Mouse (Mus musculus) embryonic facial prominence, embryonic 15.5 days (tissue): ENCODE data around the gene Ugt1a1. TPM values are rescaled to one million over a fixed set of nuclear protein-coding genes. Genes with fewer than 3 reads are reported as not detected.
A peak's percentile ranks its signal among the peaks of the same experiment; 100 is the strongest.

Experiments used
- ATAC-seq: fragments of 200-750 bp; cut with Nextera tagmentation; 2 replicates; pipeline ENCODE4 v1.8.0; 2017; ENCODE audit warnings: low read depth, moderate TSS enrichment; ENCODE audit not compliant: insufficient number of reproducible peaks, low FRiP score, low TSS enrichment
- H3K27ac ChIP-seq: fragments of 300-500 bp; sonication (generic); replicated peaks from 2 replicates; pipeline ENCODE4 v1.5.1; 2015; ENCODE audit warnings: mild to moderate bottlenecking, inconsistent platforms
- H3K27me3 ChIP-seq: fragments of 300-500 bp; sonication (generic); 2 replicates; pipeline ENCODE4 v1.6.1; 2015; ENCODE audit warnings: inconsistent platforms
- H3K36me3 ChIP-seq: fragments of 300-500 bp; sonication (generic); 2 replicates; pipeline ENCODE4 v1.6.1; 2015; ENCODE audit warnings: mild to moderate bottlenecking, inconsistent platforms
- H3K4me1 ChIP-seq: fragments of 300-500 bp; sonication (generic); 2 replicates; pipeline ENCODE4 v1.6.1; 2015; ENCODE audit warnings: inconsistent platforms
- H3K4me2 ChIP-seq: fragments of 300-500 bp; sonication (generic); replicated peaks from 2 replicates; pipeline ENCODE4 v1.6.1; 2015; ENCODE audit warnings: mild to moderate bottlenecking, inconsistent platforms
- H3K4me3 ChIP-seq: fragments of 300-500 bp; sonication (generic); replicated peaks from 2 replicates; pipeline ENCODE4 v1.5.1; 2015; ENCODE audit warnings: mild to moderate bottlenecking, inconsistent platforms
- H3K9ac ChIP-seq: fragments of 300-500 bp; sonication (generic); 2 replicates; pipeline ENCODE4 v1.6.1; 2015; ENCODE audit warnings: inconsistent platforms
- H3K9me3 ChIP-seq: fragments of 300-500 bp; sonication (generic); replicated peaks from 2 replicates; pipeline ENCODE4 v1.6.1; 2016; ENCODE audit warnings: inconsistent platforms
- WGBS: fragments of 180-500 bp; shearing (Covaris S2); methylation state at CpG from one replicate; pipeline ENCODE4 v1.1.7; 2015; 5-methylcytosine and 5-hydroxymethylcytosine counted together
- polyA plus RNA-seq: library from polyadenylated mRNA; unstranded; fragments of >200 nt; fragmentation: Nextera tagmentation; extraction: Ambion mirVana; gene quantifications from 2 replicates; pipeline ENCODE4 v1.2.1, GENCODE M21; 2015

Gene Ugt1a1
- polyA plus RNA-seq, 1 experiment from 2014 or later, result 2.0 TPM

GRCm38 (mm10) chr1:88206843-88207479 is 4.8 kb upstream of the Ugt1a1 start:
- H3K4me2 ChIP-seq, result no peak overlapping the region
- H3K27ac ChIP-seq, result no peak overlapping the region
- no peak for ATAC-seq

GRCm38 (mm10) chr1:88212341-88213045 is 734 bp downstream of the Ugt1a1 start:
- Histone ChIP-seq H3K4me2 (no peak overlapping the region), H3K4me1 (no peaks in the 10 kb centered on the region), H3K4me3 (no peak overlapping the region), H3K27ac (no peak overlapping the region), H3K36me3 (no peaks in the 10 kb centered on the region), H3K9me3 (peaks cover 52% of the 10 kb centered on the region), H3K9ac (no peak overlapping the region), H3K27me3 (no peaks in the 10 kb centered on the region)
- no peak for ATAC-seq
- WGBS, result 58% methylated on average over 8 of the region's 8 CpGs

More at GRCm38 (mm10) chr1:88206843-88207479, 4.8 kb upstream of the Ugt1a1 start:
- H3K9me3 ChIP-seq, result peaks cover 7% of the 10 kb centered on the region
- WGBS, result 81% methylated on average over 2 of the region's 2 CpGs
- H3K4me1 ChIP-seq, result peaks cover 7% of the 10 kb centered on the region; the same call in 1 of the 2 replicates
- H3K9ac ChIP-seq, result no peak overlapping the region
- no peaks in the 10 kb centered on the region for H3K36me3 ChIP-seq
- H3K27me3 ChIP-seq, result no peaks in the 10 kb centered on the region
- no peak overlapping the region for H3K4me3 ChIP-seq

DNA sequence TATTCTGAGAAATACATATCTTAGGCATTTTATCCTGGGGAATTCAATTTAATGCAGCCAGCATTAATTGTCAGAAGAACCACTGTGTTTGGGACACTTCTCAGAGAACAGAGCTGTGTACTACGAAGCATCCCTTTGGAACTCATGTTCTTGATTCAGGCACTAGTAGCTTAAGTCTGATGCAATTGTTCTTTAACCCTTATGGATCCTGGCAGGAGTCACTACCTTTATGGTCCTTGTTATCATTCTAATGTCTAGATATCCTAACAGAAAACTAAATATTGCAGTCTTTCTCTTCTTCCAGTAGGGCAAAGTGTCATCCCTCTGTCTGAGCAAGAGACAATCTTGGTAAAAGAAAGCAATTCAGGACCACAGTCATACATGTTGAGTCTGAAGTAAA is 1.3 kb downstream of the Ugt1a1 start:
- Histone ChIP-seq H3K36me3 (no peaks in the 10 kb centered on the region), H3K9ac (no peak overlapping the region), H3K27me3 (no peaks in the 10 kb centered on the region), H3K9me3 (peaks cover 55% of the 10 kb centered on the region), H3K4me1 (no peaks in the 10 kb centered on the region), H3K4me3 (no peak overlapping the region), H3K4me2 (no peak overlapping the region), H3K27ac (no peak overlapping the region)
- ATAC-seq, result no peak
- 70% methylated on average over 1 of the region's 1 CpGs for WGBS

- no peak overlapping the region for H3K4me2 ChIP-seq
- no peak overlapping the region for H3K4me3 ChIP-seq
- ATAC-seq, result peak; percentile 9; the same call in 1 of the 2 replicates
- peaks cover 55% of the 10 kb centered on the region for H3K9me3 ChIP-seq
- H3K27ac ChIP-seq, result no peak overlapping the region
- no peak overlapping the region for H3K9ac ChIP-seq
- H3K4me1 ChIP-seq, result no peaks in the 10 kb centered on the region
- H3K36me3 ChIP-seq, result no peaks in the 10 kb centered on the region
- WGBS, result 78% methylated on average over 2 of the region's 2 CpGs
- no peaks in the 10 kb centered on the region for H3K27me3 ChIP-seq
Measured at GRCm38 (mm10) chr1:88213766-88214461, 2.2 kb downstream of the Ugt1a1 start.

- ATAC-seq, result 0 out of 2 replicates have a peak, but pooled peaks have one; percentile 5
- Histone ChIP-seq H3K27ac (no peak overlapping the region), H3K4me2 (no peak overlapping the region), H3K27me3 (no peaks in the 10 kb centered on the region), H3K9me3 (peaks cover 55% of the 10 kb centered on the region), H3K36me3 (no peaks in the 10 kb centered on the region), H3K9ac (no peak overlapping the region), H3K4me1 (no peaks in the 10 kb centered on the region), H3K4me3 (no peak overlapping the region)
- 77% methylated on average over 2 of the region's 2 CpGs for WGBS
Measured at GRCm38 (mm10) chr1:88214462-88214952, 2.7 kb downstream of the Ugt1a1 start.

DNA sequence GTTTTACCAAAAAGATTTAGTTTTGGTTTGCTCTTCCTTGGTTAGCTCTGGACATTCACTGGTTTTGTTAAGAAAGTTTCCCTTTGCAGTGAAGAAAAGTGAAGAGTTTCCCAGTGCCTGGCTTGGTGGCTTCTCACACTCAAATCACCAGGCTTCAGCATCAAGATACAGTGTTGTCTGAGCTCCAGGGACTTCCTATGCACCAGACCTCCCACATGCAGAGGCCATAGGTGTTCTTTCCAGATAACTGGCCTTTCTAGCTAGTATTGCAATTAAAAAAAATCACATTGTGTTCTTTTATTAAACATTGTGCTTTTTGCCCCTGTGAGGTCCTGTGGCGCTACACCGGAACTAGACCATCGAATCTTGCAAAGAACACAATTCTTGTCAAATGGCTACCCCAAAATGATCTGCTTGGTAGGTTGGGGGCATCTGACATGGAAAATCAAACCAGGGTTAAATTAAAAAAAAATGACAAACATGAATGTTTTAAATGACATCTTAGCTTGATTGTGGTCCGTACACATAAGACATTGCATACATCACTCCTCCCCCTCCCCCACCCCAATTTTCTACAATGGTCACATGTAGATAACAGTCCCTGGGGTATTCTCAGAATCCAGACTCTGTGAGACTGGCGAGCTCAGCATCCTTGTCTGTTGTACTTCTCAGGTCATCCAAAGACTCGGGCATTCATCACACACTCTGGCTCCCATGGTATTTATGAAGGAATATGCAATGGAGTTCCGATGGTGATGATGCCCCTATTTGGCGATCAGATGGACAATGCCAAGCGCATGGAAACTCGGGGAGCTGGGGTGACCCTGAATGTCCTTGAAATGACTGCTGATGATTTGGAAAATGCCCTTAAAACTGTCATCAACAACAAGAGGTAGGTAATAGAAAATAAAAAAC is 4.0 kb downstream of the Ugt1a1 start:
- 69% methylated on average over 10 of the region's 10 CpGs for WGBS
- H3K9me3 ChIP-seq, result peaks cover 55% of the 10 kb centered on the region
- no peak overlapping the region for H3K4me2 ChIP-seq
- H3K4me1 ChIP-seq, result no peaks in the 10 kb centered on the region
- H3K27ac ChIP-seq, result no peak overlapping the region
- H3K9ac ChIP-seq, result no peak overlapping the region
- no peak overlapping the region for H3K4me3 ChIP-seq
- H3K27me3 ChIP-seq, result no peaks in the 10 kb centered on the region
- H3K36me3 ChIP-seq, result no peaks in the 10 kb centered on the region
- ATAC-seq, result no peak

DNA sequence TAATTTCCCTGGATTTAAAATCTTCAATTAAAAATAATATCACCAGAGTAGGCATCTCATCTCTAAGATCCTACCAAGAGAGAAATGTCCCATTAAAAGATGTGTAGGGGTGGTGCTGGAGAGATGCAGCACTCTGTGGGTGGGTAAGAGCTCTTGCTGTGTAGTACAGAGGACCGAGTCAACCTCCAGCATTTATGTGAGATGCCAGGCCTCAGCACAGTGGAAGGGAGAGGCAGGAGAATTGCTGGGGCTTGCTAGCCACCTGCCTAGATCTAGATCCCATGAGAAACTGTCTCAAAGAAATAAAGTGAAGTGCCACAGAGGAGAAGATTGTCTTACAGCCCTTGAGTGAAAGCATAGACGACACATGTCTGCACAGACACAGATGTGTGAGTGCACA is 4.8 kb downstream of the Ugt1a1 start:
- Histone ChIP-seq H3K36me3 (no peaks in the 10 kb centered on the region), H3K4me1 (no peaks in the 10 kb centered on the region), H3K4me2 (no peak overlapping the region), H3K27ac (no peak overlapping the region), H3K4me3 (no peak overlapping the region), H3K9me3 (peaks cover 52% of the 10 kb centered on the region), H3K27me3 (no peaks in the 10 kb centered on the region), H3K9ac (no peak overlapping the region)
- no peak for ATAC-seq
- 48% methylated on average over 2 of the region's 2 CpGs for WGBS

DNA sequence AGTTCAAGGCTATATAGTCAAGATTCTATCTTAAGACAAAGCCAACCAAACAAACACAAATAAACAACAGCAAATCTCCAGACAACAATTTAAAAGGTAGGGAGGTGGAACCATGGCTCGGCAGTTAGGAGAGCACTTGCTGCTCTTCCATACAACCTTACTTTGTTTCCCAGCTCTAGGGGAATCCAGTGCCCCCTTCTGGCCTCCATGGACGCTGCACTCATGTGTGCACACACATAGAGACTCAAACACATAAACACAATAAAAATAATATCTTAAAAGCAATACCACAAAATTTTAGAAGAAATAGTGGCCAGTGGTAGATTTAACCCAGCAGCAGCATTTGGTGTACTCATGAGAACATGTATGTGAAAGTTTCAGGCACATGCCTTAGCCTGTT is 5.4 kb downstream of the Ugt1a1 start:
- H3K9ac ChIP-seq, result no peak overlapping the region
- no peaks in the 10 kb centered on the region for H3K36me3 ChIP-seq
- H3K4me2 ChIP-seq, result no peak overlapping the region
- H3K9me3 ChIP-seq, result peaks cover 46% of the 10 kb centered on the region
- 56% methylated on average over 2 of the region's 2 CpGs for WGBS
- H3K4me3 ChIP-seq, result no peak overlapping the region
- no peak overlapping the region for H3K27ac ChIP-seq
- no peak for ATAC-seq
- no peaks in the 10 kb centered on the region for H3K27me3 ChIP-seq
- H3K4me1 ChIP-seq, result no peaks in the 10 kb centered on the region

DNA sequence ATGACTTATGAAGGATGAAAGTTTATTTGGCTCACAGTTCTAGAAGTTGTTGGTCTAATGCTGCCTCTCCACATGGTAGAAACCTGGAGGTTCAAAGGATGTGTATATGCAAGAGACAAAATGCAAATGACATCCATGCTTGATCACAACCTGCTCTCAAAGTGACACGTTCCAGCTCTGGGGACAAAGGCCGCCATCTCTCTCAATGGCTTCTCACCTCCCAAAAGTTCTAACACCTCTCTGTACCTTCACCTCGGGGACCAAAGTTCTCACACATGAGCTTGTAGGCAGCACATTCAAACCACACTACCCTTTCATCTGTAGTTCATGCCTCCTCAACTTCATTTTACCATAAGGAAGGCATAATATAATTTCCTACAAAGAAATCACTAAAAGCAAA is 5.8 kb downstream of the Ugt1a1 start:
- no peak overlapping the region for H3K4me3 ChIP-seq
- H3K27me3 ChIP-seq, result no peaks in the 10 kb centered on the region
- H3K4me2 ChIP-seq, result no peak overlapping the region
- WGBS, result 37% methylated on average over 3 of the region's 3 CpGs
- H3K27ac ChIP-seq, result no peak overlapping the region
- H3K36me3 ChIP-seq, result no peaks in the 10 kb centered on the region
- H3K9ac ChIP-seq, result no peak overlapping the region
- H3K9me3 ChIP-seq, result peaks cover 42% of the 10 kb centered on the region
- no peak for ATAC-seq
- H3K4me1 ChIP-seq, result no peaks in the 10 kb centered on the region

DNA sequence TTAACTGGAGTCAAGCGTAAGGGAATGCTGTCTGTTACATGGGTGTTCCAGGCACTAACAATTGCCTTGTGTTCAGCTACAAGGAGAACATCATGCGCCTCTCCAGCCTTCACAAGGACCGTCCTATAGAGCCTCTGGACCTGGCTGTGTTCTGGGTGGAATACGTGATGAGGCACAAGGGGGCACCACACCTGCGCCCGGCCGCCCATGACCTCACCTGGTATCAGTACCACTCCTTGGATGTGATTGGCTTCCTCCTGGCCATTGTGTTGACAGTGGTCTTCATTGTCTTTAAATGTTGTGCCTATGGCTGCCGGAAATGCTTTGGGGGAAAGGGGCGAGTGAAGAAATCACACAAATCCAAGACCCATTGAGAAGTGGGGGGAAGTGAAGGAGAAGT is 6.3 kb downstream of the Ugt1a1 start:
- Histone ChIP-seq H3K9ac (no peak overlapping the region), H3K27ac (no peak overlapping the region), H3K36me3 (no peaks in the 10 kb centered on the region), H3K4me1 (no peaks in the 10 kb centered on the region), H3K9me3 (peaks cover 37% of the 10 kb centered on the region), H3K27me3 (no peaks in the 10 kb centered on the region), H3K4me3 (no peak overlapping the region), H3K4me2 (no peak overlapping the region)
- no peak for ATAC-seq
- 73% methylated on average over 9 of the region's 9 CpGs for WGBS
